Mouse (Mus musculus): ENCODE measurements at regions not wholly inside any gene's neighbourhood (a gene's known extent, or its start where the extent isn't known, plus 50 kb on each side); places are given as distances from the start of the nearest gene placed in this dataset.

DNA sequence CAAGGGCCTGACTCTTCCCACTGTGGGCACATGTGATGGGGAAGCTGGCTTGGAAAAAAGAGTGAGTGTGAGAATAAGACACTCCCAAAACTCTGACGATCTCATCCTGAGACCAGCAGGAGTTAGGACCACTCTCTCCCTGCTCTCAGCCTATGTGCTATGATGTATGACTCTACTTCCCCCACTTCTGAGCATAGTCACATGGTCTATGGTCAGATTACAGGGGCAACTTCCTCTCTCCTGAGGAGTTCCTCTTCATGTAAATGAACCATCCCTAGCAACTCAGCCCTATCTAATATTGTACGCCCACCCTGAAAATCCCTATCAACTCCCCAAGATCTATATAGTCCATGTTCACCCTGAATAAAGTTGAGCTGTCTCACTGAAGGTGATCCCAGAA is 120.0 kb upstream of the Lmo4 start:
- DNase-seq = no peak

DNA sequence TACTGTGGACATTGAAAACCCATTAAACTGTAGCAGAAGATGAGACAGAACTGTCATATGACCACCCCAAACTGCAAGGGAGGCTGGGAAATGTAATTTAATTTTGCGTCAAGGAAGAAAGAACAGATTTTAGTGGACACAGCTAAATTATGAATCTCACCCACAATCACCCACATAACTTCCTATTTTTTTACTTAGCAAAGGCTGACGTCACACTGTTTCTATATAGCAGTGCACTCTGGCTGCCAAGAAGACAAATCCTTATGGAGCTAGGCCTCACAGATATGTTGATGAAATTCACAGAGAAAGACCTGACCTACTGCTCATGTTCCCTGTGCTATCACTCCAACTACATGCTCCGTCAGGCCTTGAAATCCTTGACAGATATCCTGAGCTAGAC is 118.5 kb upstream of the Lmo4 start:
- no peak for DNase-seq

DNA sequence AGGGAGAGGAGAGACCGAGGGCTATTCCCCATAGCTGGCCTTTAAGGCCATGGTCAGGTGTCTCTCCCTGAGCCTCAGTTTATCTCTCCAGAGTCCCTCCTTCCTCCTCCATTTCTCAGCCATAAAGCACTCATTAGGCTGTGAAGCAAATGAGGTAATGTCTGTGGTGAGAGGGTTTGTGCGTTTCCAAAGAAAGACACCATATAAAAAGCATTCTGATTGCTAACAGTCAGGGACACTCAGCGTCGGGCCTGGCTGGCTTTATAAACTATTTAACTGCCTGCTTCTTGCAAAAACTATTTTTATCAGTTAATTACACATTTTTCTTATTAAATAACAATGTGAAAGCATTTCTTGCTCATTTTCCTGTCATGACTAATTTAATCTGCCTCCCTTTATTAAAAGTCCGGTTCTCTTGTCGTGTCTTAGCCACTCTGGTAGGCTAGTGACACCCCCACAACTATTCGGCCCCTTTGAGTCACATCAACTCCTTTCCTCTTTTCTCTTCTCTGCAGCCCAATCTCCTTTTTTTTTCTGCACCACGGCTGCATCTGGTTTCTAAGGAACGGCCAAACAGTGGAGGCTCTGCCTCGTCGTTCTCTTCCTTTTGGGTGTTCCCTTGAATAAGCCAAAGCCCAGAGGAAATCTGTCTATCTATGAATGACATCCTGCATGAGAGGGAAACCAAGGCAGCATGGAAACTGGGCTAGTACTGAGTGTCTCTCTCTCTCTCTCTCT is 114.6 kb upstream of the Lmo4 start:
- DNase-seq = no peak

DNA sequence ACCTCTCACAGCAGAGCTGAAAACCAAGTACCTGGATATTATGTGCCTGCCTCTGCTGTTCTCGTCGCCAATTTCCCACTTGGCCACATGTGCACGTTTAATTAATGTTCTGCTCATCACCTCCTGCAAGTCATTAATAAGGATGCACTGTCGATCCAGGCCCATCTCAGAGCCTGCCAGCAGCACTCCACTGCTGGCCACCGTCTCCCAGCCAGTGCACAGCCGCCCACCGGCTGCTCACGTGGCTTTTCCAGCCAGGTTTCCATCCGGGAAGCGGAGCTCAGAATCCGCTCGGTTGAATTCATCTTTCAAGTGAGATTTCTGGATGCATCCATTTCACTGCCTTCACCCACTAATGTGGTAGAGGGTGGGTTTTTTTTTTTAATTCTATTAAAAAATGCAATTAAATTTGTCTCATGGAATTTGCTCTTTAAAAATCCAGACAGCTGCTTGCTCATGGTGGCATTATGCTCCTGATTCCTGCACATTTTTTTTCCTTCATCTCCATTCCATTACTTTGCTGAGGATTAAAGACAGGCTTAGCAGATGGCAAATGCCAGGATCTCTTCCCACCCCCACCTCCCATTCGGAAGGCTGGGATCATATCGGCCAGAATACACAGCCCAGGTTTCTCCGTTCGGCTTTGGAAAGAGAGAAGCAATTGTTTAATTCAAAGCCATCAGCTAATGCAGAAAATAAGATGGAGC is 113.9 kb upstream of the Lmo4 start:
- DNase-seq = no peak

DNA sequence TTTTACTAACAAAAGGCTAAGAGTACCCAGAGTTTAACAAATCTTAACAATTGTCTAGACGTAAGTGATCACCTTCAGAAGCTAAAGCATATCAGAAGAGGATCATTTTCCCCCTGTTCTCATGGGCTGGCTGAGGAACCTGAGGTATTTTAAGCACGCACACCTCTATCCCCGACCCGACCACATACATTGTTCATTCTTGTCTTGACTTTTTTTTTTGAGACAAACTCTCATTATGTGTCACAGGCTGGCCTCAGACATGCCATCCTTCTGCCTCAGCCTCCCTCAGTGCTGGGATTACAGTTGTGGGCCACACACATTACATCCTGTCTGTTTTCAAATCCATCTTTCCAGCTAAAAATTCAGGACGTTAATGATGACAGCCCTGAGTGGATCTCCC is 105.7 kb upstream of the Lmo4 start:
- DNase-seq = no peak

DNA sequence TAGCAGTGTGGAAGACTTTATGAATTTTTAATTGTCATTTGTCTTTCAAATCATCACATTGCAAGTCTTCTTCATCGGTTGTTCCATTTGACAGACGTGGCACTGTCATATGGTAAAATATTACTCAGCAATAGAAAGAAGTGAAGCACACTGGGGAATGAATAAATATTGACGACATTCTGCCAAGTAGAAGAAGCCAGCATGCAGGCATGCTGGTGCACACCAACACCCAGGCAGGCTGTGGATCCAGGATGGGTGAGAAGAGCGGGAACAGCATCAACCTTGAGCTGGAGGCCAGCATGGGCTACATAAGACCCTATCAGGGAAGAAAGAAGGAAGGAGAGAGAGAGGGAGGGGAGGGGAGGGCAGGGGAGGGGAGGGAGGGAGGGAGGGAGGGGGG is 103.6 kb upstream of the Lmo4 start:
- no peak for DNase-seq

DNA sequence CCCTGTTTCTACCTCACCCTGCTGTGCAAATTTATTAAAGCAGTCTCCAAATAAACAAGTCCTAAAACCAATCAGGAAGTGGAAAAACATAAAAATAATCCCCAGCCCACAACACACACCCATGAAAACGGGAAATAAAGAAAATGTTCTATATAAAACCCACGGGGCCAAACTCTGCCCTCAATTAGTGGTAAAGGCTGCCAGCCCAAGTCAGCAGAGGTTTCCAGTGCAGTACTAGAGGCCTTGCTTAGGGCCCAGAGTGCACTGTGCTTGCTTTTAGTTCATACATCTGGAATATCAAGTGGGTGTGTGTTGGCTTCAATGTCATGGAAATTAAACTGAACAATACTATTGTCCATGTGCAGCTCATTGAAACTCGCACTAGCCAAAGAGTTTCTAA is 102.5 kb upstream of the Lmo4 start:
- DNase-seq = no peak

DNA sequence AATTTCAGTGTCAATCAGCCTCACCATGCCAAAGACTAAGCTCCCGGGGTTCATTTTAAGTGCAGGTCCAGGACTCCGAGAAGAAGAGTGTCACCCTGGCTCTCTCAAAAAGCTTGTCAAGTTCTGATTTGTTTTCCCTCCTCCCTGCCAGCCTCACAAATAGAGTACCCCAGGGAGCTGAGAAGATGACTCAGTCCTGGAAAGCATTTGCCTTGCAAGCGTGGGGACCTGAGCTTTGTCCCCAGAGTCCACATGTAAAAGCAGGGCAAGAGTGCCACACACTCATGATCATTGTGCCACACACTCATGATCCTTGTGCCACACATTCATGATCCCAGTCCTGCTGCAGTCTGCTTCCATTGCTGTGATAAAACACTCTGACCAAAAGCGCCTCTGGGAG is 100.4 kb upstream of the Lmo4 start:
- no peak for DNase-seq

DNA sequence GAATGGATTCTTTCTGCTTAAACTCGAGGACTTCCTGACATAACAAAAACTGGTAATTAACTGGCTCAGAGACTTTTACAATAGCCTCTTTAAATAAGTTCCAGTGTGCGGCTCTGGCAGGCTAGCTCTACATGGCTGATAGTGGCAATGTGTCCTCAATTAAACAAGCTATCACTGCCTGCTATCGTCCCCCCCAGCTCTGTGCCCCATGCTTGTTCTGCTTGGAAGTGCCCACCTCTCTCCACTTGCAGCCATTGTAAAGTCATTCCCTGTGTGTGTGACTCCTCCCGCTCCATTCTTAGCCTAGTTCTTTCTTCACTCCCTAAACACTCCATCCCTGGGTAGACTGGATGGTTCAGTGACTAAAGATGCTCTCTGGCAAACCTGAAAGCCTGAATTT is 99.9 kb upstream of the Lmo4 start:
- DNase-seq = no peak

DNA sequence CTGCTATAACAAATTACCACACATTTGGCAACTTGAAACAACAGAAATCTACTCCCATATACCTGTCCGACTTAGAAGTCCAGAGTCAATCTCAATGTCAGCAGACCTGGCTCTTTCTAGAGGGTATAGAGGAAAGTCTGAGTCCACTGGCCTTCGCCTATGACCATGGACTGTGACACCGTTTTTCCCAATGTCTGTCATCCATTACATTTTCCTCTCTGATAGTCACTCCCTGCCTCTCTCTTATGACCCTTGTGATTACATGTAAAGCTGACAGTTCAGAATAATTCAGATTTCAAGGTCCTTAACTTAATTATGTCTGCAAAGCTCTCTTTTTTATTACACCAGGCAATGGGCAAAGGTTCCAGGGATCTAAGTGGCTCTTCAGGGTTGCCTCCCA is 97.6 kb upstream of the Lmo4 start:
- DNase-seq = no peak

DNA sequence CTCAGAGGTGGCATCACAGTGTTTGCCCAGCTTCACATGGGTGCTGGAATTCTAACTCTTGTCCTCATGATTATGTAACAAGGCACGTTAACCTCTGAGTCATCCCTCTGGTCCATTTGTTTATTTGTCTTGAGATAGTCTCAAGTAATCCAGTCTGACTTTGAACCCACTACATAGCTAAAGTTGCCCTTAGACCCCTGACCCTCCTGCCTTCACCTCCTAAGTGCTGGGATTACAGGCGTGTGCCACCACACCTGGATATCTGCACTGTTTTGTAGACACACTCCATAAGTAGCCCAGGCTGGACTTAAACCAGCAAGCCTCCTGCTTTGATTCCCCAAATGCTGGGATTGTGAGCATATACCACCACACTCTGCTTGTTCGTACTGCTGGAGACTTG is 96.0 kb upstream of the Lmo4 start:
- DNase-seq = no peak

DNA sequence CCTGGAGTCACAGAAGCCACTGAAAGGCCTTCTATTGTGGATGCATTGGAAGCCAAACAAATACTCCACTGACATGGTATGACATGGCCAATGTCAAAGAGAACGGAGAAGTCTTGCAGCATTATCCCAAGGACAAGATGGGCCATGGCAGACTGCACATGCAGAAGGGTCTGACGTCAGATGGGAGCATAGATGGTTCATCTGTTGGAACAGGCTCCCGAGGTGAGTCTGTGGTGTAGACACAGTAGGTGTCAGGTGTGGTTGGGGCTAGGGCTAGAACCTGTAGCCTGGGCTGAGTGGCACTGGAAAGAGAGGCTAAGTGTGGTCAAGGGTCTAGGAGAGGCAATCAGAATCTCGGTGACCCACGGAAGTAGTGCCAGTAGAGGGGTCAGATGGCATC is 94.2 kb upstream of the Lmo4 start:
- no peak for DNase-seq

DNA sequence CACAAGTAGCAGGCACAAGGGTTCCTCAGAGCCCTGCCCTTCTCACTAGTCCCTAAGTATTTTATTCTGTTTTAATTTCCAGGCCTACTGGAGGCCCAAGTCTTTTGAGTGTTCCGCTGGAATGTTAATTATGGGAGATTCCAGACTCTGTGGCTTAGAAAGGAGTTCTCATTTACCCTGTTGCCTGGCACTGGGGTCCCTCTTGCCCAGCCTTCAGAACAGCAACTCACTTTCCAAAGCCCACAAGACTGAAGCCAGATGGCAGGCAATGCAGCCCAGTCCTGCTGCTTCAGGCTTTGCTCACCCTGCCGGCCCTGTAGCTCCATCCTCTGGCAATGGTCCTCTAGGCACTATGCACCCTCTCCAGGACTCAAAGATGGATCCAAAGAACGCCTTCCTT is 84.5 kb upstream of the Lmo4 start:
- DNase-seq = no peak

DNA sequence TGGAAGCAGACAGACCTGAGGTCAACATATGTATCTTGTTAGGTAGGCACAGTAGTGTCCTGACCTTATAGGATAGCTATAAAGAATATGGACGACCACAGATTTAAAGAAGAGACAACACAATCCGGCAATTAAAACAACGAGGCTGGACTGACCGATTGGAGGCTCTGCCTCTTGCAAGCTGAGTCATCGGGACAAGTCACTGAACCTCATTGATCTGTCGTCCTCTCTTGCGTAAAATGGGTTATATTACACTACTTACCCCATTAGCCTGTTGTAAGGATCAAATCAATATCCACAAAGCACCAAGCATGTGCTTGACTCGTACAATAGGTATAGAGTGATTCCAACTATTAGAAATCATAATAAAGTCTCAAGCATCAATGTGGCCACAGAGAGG is 81.1 kb upstream of the Lmo4 start:
- DNase-seq = no peak

DNA sequence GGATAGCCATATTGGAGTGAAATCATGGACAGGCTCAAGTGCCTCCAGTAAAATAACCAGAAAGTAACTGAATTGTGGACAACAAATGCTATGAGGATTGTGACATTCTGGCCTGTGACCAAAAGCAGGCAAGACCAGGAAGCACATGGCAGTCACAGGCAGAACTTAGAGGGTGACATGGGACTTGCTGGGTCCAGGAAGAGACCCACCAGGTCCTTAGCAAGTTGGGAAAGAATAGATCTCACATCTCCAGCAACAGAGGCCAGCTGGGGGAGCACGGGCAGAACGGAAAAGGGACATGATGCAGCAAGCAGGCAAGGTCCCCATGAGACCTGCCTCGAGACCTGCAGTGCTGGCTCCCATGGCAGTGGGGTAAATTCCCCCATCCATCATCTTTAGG is 79.3 kb upstream of the Lmo4 start:
- no peak for DNase-seq

DNA sequence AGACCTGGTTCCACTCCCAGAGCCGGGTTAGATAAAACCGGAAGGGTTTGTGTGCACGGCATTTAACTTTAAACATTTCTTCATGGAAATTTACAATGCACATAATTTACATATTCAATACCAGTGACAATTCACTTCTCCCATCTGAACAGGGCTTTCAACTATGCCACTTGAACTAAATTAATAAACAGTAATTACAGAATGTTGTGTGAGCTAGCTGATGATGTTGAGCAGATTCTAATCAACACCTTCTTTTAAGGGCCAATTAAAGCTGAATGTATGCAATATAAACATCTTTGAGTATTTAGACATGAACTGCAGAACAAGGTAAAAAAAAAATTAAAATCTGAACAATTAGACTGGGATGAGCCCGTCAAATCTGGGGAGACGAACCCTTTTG is 68.1 kb upstream of the Lmo4 start:
- DNase-seq = no peak

DNA sequence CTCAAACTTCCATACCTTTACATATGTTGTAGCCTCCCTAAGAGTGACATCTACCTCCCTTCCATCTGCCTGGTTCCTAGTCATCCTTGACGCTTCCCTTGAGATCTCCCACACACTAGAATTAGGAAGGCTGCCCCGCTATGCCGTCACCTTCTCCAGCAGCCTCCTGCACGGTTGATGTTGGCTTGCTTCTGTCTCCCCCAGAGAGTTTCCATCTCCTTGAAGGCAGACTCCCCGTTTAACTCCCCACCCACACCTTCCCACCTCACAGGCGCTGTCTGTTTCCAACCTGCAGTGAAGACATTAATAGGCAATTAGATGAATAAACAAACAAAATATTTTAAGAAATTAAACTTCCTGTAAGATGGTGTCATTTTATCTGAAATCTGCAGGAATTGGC is 65.2 kb upstream of the Lmo4 start:
- no peak for DNase-seq

DNA sequence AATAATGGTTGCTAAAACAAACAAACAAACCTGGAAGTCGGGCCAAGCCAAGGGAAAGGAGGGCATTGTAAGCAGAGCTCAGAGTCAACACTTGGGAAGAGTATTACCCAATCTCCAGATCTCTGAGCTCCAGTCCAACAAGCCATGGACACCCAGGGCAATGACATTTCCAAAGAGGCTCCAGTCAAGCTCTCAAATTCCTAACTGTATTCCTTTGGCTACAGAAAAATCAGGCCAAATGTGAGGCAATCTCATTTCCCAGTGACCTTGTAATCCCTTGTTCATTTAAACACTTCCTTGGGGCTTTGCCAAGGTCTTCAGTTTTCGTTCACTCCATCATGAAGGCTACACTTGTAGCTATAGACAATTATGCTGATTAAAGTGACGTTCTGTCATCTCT is 59.5 kb upstream of the Lmo4 start:
- no peak for DNase-seq

DNA sequence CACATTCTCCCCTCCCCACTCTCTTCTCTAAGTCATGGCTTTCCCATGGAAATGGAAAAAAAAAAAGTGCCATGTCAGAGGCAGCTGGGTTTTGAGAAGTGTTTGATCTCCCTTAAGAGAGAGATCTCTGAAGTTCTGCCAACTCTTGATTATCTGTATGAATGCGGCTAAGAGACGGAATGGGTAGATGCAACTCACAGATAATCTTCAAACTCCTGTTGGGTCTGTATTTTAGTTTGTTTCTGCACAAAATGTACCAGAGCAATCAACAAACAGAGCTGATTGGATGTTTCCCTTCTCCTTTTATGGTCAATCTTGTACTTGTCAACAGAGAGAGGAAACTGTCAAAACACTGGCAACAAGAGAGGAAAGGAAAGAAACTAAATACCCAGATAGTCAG is 55.9 kb upstream of the Lmo4 start:
- no peak for DNase-seq

DNA sequence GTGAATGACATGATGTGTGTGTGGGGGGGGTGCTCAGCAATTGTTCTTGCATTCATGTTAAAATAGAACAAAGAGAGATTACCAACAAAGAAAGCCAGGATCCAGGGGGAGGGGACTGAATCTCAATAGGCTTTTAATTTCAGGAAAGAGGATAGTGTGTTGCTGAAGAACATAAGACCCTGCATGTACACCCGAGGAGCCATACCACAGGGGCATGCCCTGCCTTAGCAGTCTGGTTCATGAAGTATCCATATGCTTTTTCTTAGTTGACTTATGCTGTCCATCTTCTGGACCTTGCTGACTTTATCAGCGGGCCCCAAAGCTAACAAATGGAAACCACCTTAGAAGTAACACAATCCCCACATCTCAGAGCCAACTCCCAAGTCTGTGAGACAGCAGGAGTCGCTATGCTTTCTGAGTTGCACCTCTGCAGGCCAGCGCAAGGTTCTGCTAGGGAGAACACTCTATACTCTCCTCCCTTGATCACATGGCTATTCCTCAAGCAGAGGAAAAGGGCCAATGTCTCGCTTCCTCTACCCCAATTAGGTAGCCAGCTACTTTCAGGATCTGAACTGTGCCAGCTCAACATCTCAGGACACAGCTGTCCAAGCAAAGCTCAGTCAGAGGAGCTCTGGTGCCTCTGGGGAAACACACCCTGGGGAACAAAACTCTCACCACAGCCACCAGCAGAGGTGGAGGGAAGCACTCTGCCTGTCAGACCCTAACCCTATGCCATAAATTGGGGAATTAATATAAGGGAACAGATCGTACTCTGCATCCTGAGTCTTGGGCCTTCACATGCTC is 52.9 kb upstream of the Lmo4 start:
- no peak for DNase-seq

DNA sequence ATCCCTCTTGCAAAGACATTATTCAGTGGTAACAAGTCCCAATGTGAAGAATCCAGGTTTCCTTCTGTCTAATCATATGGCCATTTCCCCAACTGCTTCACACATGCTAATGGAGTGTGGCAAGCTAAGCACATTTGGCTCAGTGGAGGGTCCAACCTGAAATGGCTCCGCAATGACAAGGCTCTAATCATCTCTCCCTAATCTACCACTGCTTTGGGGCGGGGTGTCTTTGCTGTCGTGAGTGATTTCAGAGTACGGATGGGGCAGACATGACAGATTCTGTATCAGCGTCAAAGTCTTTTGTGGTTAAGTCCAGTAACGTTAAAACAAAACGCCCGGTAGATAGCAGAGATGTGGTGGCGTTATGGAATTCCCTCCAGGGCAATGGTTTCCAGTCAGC is 52.2 kb upstream of the Lmo4 start:
- no peak for DNase-seq

DNA sequence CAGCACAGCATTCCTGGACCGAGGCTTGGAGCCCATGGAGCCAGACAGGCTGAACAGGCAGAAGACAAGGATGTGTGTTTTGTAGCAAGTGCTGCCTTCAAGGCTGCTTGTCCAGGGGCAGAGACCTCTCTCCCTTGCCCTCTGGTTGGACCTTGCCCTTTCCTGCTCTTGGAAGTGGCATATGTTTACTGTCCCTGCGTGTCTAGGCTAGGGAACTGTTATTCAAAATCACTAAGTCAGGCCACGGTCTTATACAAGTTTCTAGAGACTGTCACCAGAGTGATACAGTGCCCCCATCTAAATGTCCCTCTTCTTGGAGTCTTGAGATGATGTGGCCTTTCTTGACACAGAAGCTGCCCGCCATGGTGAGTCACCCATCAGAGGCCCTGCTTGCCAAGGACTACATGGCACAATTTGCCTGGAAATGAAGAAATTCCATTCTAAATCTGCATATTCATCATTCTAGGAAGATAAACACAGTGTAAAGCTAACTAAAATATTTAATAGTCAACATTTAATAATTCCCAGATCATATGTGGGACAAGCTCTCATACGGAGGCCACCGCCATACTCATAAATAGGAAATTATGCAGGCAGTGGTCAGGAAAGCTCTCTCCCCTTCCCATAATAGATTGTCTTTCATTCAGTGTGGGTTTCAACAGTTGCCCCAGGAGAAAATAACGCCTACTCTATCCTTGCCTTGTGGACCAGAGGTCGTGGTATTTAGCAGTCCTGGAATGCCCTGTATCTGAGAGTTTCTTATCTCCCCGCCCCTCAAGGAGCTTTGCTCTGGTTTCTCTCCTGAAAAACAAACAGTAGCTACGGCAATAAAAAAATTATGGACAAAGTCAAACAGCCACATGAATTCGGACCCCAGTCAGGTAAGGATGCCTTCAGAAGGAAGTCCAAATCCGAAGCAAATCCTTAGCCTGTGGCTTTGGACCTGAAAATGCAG is 50.9 kb upstream of the Lmo4 start:
- peak in 1 of 2 experiments; percentile 4 for DNase-seq

Measured in kidney, postnatal 36 days (tissue).